Mouse (Mus musculus): ENCODE results near the gene Chuk. TPM values are rescaled to one million over a fixed set of nuclear protein-coding genes. Genes with fewer than 3 reads are reported as not detected.

Gene Chuk
- total RNA-seq (2014; rRNA removed; ENCODE audit: low replicate concordance): 14.7 and 47.1 TPM in 2 replicates
- 19.3 TPM in 2 replicates for polyA plus RNA-seq (2015; fragmentation: Nextera tagmentation; extraction: Ambion mirVana)

GRCm38 (mm10) chr19:44106831-44107660 lies at the start of gene Chuk:
Gene Chuk, minus strand, starts transcription at chr19:44107480.
- Histone ChIP-seq H3K27ac (ENCODE audit: low read depth) (peak within 1 kb of the TSS; percentile 65), H3K9ac (replicated peaks; ENCODE audit: low read depth, low read length) (peak within 1 kb of the TSS; percentile 97), H3K9me3 (replicated peaks; ENCODE audit: control insufficient read depth, low read length) (no peaks in the 10 kb centered on the region), H3K4me3 (ENCODE audit: low read depth, low read length) (peak within 1 kb of the TSS; percentile 96), H3K4me2 (ENCODE audit: low read depth, low read length) (peak within 1 kb of the TSS; percentile 86), H3K36me3 (replicated peaks; ENCODE audit: control insufficient read depth, insufficient read depth, low read length) (peaks cover 24% of the 10 kb centered on the region), H3K4me1 (ENCODE audit: control insufficient read depth, insufficient read depth) (0 out of 2 replicates have a peak, but pooled peaks cover 6% of the 10 kb centered on the region), H3K27me3 (ENCODE audit: control insufficient read depth, insufficient read depth, low read length) (no peaks in the 10 kb centered on the region)
- ATAC-seq (ENCODE audit: insufficient read depth, low read depth) (peak; percentile 99), DNase-seq (ENCODE audit: low spot score) (peak; percentile 95)
- TF ChIP-seq CTCF (IDR thresholded peaks at IDR 0.05; ENCODE audit: low read depth) (no peak), EP300 (IDR thresholded peaks at IDR 0.05; ENCODE audit: low read depth) (peak; percentile 76)
- under 1% methylated on average over 67 of the region's 67 CpGs for WGBS

GRCm38 (mm10) chr19:44157005-44157404 lies 49.7 kb upstream of the Chuk start:
- H3K9me3 ChIP-seq (replicated peaks; ENCODE audit: control insufficient read depth, low read length): no peaks in the 10 kb centered on the region
- H3K36me3 ChIP-seq (replicated peaks; ENCODE audit: control insufficient read depth, insufficient read depth, low read length): no peaks in the 10 kb centered on the region
- no peak overlapping the region for H3K27ac ChIP-seq (ENCODE audit: low read depth)
- TF ChIP-seq CTCF (IDR thresholded peaks at IDR 0.05; ENCODE audit: low read depth) (no peak), EP300 (IDR thresholded peaks at IDR 0.05; ENCODE audit: low read depth) (no peak)
- no peak overlapping the region for H3K4me3 ChIP-seq (ENCODE audit: low read depth, low read length)
- DNase-seq (ENCODE audit: low spot score): no peak
- H3K4me1 ChIP-seq (ENCODE audit: control insufficient read depth, insufficient read depth): no peaks in the 10 kb centered on the region
- no peak for ATAC-seq (ENCODE audit: insufficient read depth, low read depth)
- H3K27me3 ChIP-seq (ENCODE audit: control insufficient read depth, insufficient read depth, low read length): no peaks in the 10 kb centered on the region; the same call in 1 of the 2 replicates
- H3K9ac ChIP-seq (replicated peaks; ENCODE audit: low read depth, low read length): no peak overlapping the region
- 88% methylated on average over 10 of the region's 10 CpGs for WGBS
- H3K4me2 ChIP-seq (ENCODE audit: low read depth, low read length): no peak overlapping the region

GRCm38 (mm10) chr19:44153781-44154180 lies 46.5 kb upstream of the Chuk start:
- no peak overlapping the region for H3K27ac ChIP-seq (ENCODE audit: low read depth)
- TF ChIP-seq EP300 (IDR thresholded peaks at IDR 0.05; ENCODE audit: low read depth): no peak
- no peaks in the 10 kb centered on the region for H3K9me3 ChIP-seq (replicated peaks; ENCODE audit: control insufficient read depth, low read length)
- H3K9ac ChIP-seq (replicated peaks; ENCODE audit: low read depth, low read length): no peak overlapping the region
- ATAC-seq (ENCODE audit: insufficient read depth, low read depth) (no peak), DNase-seq (ENCODE audit: low spot score) (no peak)
- no peaks in the 10 kb centered on the region for H3K36me3 ChIP-seq (replicated peaks; ENCODE audit: control insufficient read depth, insufficient read depth, low read length)
- 73% methylated on average over 5 of the region's 5 CpGs for WGBS
- peaks cover 5% of the 10 kb centered on the region; the same call in 1 of the 2 replicates for H3K27me3 ChIP-seq (ENCODE audit: control insufficient read depth, insufficient read depth, low read length)
- no peak overlapping the region for H3K4me2 ChIP-seq (ENCODE audit: low read depth, low read length)
- no peaks in the 10 kb centered on the region for H3K4me1 ChIP-seq (ENCODE audit: control insufficient read depth, insufficient read depth)
- no peak overlapping the region for H3K4me3 ChIP-seq (ENCODE audit: low read depth, low read length)

GRCm38 (mm10) chr19:44148991-44149390 lies 41.7 kb upstream of the Chuk start:
- ATAC-seq (ENCODE audit: insufficient read depth, low read depth) (no peak), DNase-seq (ENCODE audit: low spot score) (no peak)
- 65% methylated on average over 2 of the region's 2 CpGs for WGBS
- H3K36me3 ChIP-seq (replicated peaks; ENCODE audit: control insufficient read depth, insufficient read depth, low read length): 0 out of 2 replicates have a peak, but pooled peaks cover 7% of the 10 kb centered on the region
- H3K4me3 ChIP-seq (ENCODE audit: low read depth, low read length): no peak overlapping the region
- peaks cover 5% of the 10 kb centered on the region; the same call in 1 of the 2 replicates for H3K4me1 ChIP-seq (ENCODE audit: control insufficient read depth, insufficient read depth)
- H3K27ac ChIP-seq (ENCODE audit: low read depth): no peak overlapping the region
- H3K4me2 ChIP-seq (ENCODE audit: low read depth, low read length): no peak overlapping the region
- TF ChIP-seq EP300 (IDR thresholded peaks at IDR 0.05; ENCODE audit: low read depth): no peak
- no peak for TF ChIP-seq CTCF (IDR thresholded peaks at IDR 0.05; ENCODE audit: low read depth)
- H3K27me3 ChIP-seq (ENCODE audit: control insufficient read depth, insufficient read depth, low read length): peaks cover 5% of the 10 kb centered on the region; the same call in 1 of the 2 replicates
- H3K9me3 ChIP-seq (replicated peaks; ENCODE audit: control insufficient read depth, low read length): no peaks in the 10 kb centered on the region
- no peak overlapping the region for H3K9ac ChIP-seq (replicated peaks; ENCODE audit: low read depth, low read length)

GRCm38 (mm10) chr19:44148345-44148744 lies 41.1 kb upstream of the Chuk start:
- ATAC-seq (ENCODE audit: insufficient read depth, low read depth): no peak
- Histone ChIP-seq H3K36me3 (replicated peaks; ENCODE audit: control insufficient read depth, insufficient read depth, low read length) (peaks cover 13% of the 10 kb centered on the region; the same call in 1 of the 2 replicates), H3K9me3 (replicated peaks; ENCODE audit: control insufficient read depth, low read length) (no peaks in the 10 kb centered on the region), H3K9ac (replicated peaks; ENCODE audit: low read depth, low read length) (no peak overlapping the region), H3K27ac (ENCODE audit: low read depth) (no peak overlapping the region), H3K4me1 (ENCODE audit: control insufficient read depth, insufficient read depth) (peaks cover 5% of the 10 kb centered on the region; the same call in 1 of the 2 replicates), H3K4me3 (ENCODE audit: low read depth, low read length) (no peak overlapping the region), H3K4me2 (ENCODE audit: low read depth, low read length) (no peak overlapping the region), H3K27me3 (ENCODE audit: control insufficient read depth, insufficient read depth, low read length) (peaks cover 5% of the 10 kb centered on the region; the same call in 1 of the 2 replicates)
- DNase-seq (ENCODE audit: low spot score): no peak
- 24% methylated on average over 2 of the region's 2 CpGs for WGBS
- no peak for TF ChIP-seq EP300 (IDR thresholded peaks at IDR 0.05; ENCODE audit: low read depth)
- peak; percentile 14; the same call in 1 of the 2 replicates for TF ChIP-seq CTCF (IDR thresholded peaks at IDR 0.05; ENCODE audit: low read depth)

Measured in heart, postnatal 0 days (tissue).